Mouse (Mus musculus) stomach, postnatal 0 days (tissue): ENCODE measurements around the gene Hhip.

Experiments used
- CTCF ChIP-seq: IDR thresholded peaks from 2 replicates; pipeline ENCODE4 v1.5.1; 2016; ENCODE audit warnings: antibody characterized with exemption, low read depth, mild to moderate bottlenecking, moderate library complexity
- EP300 ChIP-seq: optimal IDR thresholded peaks from 2 replicates; pipeline ENCODE3; 2016; ENCODE audit warnings: antibody characterized with exemption

GRCm38 (mm10) chr8:79929202-79929601 is 128.6 kb downstream of the Hhip start:
- no peak for TF ChIP-seq EP300
- no peak for TF ChIP-seq CTCF
